Mouse (Mus musculus) neural tube, embryonic 11.5 days (tissue): ENCODE measurements at regions not wholly inside any gene's neighbourhood (a gene's known extent, or its start where the extent isn't known, plus 50 kb on each side); places are given as distances from the start of the nearest gene placed in this dataset.

Experiments
- ATAC-seq: fragments of 200-750 bp; cut with Nextera tagmentation; 2 replicates; pipeline ENCODE4 v1.8.0; 2017; ENCODE audit warnings: moderate number of reproducible peaks, mild to moderate bottlenecking, moderate TSS enrichment, moderate library complexity; ENCODE audit not compliant: insufficient read depth, low FRiP score, low TSS enrichment
- DNase-seq: peaks from one replicate; pipeline ENCODE4 v3.0.0-alpha.2; 2015; ENCODE audit warnings: low spot score
- H3K27ac ChIP-seq: fragments of 300-500 bp; sonication (generic); 2 replicates; pipeline ENCODE4 v1.5.1; 2014; ENCODE audit warnings: low read depth, mild to moderate bottlenecking, low read length
- H3K27me3 ChIP-seq: fragments of 300-500 bp; sonication (generic); 2 replicates; pipeline ENCODE4 v1.6.1; 2014; ENCODE audit warnings: mild to moderate bottlenecking, low read length, mixed read lengths; ENCODE audit not compliant: control insufficient read depth, insufficient read depth
- H3K36me3 ChIP-seq: fragments of 300-500 bp; sonication (generic); 2 replicates; pipeline ENCODE4 v1.6.1; 2014; ENCODE audit warnings: mild to moderate bottlenecking, low read length, moderate library complexity, mixed read lengths; ENCODE audit not compliant: control insufficient read depth, insufficient read depth
- H3K4me1 ChIP-seq: fragments of 300-500 bp; sonication (generic); 2 replicates; pipeline ENCODE4 v1.6.1; 2014; ENCODE audit warnings: low read length, mixed read lengths; ENCODE audit not compliant: control insufficient read depth, insufficient read depth
- H3K4me2 ChIP-seq: fragments of 300-500 bp; sonication (generic); 2 replicates; pipeline ENCODE4 v1.6.1; 2014; ENCODE audit warnings: low read depth, mild to moderate bottlenecking, moderate library complexity
- H3K4me3 ChIP-seq: fragments of 300-500 bp; sonication (generic); 2 replicates; pipeline ENCODE4 v1.5.1; 2014; ENCODE audit warnings: low read depth, low read length
- H3K9ac ChIP-seq: fragments of 300-500 bp; sonication (generic); 2 replicates; pipeline ENCODE4 v1.6.1; 2014; ENCODE audit warnings: mild to moderate bottlenecking, low read length
- H3K9me3 ChIP-seq: fragments of 300-500 bp; sonication (generic); 2 replicates; pipeline ENCODE4 v1.6.1; 2016; ENCODE audit warnings: low read length; ENCODE audit not compliant: control insufficient read depth
- WGBS: fragments of 180-500 bp; shearing (Covaris S2); extraction: QIAGEN DNeasy Blood & Tissue Kit; methylation state at CpG from one replicate; pipeline ENCODE4 v1.1.7; 2014; 5-methylcytosine and 5-hydroxymethylcytosine counted together

GRCm38 (mm10) chr12:92302951-92303591, 454.1 kb upstream of the Sel1l start:
- DNase-seq (peak; percentile 79), ATAC-seq (peak; percentile 71; the same call in 1 of the 2 replicates)
- Histone ChIP-seq H3K36me3 (no peaks in the 10 kb centered on the region), H3K4me1 (no peaks in the 10 kb centered on the region), H3K4me3 (no peak overlapping the region), H3K27ac (no peak overlapping the region), H3K27me3 (no peaks in the 10 kb centered on the region), H3K9ac (no peak overlapping the region), H3K9me3 (no peaks in the 10 kb centered on the region), H3K4me2 (no peak overlapping the region)
- 32% methylated on average over 14 of the region's 14 CpGs for WGBS

- Histone ChIP-seq H3K27ac (no peak overlapping the region), H3K36me3 (no peaks in the 10 kb centered on the region), H3K9me3 (no peaks in the 10 kb centered on the region), H3K4me3 (no peak overlapping the region), H3K9ac (no peak overlapping the region), H3K27me3 (no peaks in the 10 kb centered on the region), H3K4me2 (no peak overlapping the region), H3K4me1 (peaks cover 3% of the 10 kb centered on the region; the same call in 1 of the 2 replicates)
- 89% methylated on average over 4 of the region's 4 CpGs for WGBS
- no peak for DNase-seq
- no peak for ATAC-seq
These were observed 445.9 kb upstream of the Sel1l start for GRCm38 (mm10) chr12:92294887-92295286.

- peaks cover 3% of the 10 kb centered on the region; the same call in 1 of the 2 replicates for H3K4me1 ChIP-seq
- H3K9me3 ChIP-seq: no peaks in the 10 kb centered on the region
- H3K9ac ChIP-seq: no peak overlapping the region
- DNase-seq (no peak), ATAC-seq (0 out of 2 replicates have a peak, but pooled peaks have one; percentile 3)
- no peaks in the 10 kb centered on the region for H3K27me3 ChIP-seq
- H3K4me3 ChIP-seq: no peak overlapping the region
- H3K4me2 ChIP-seq: no peak overlapping the region
- H3K36me3 ChIP-seq: no peaks in the 10 kb centered on the region
- peak overlapping the region; percentile 65 for H3K27ac ChIP-seq
These were observed 444.4 kb upstream of the Sel1l start for GRCm38 (mm10) chr12:92293341-92293720.

GRCm38 (mm10) chr12:92292460-92293340, 443.7 kb upstream of the Sel1l start:
- H3K27ac ChIP-seq: peak overlapping the region; percentile 65
- H3K4me3 ChIP-seq: no peak overlapping the region
- 22% methylated on average over 11 of the region's 11 CpGs for WGBS

GRCm38 (mm10) chr12:92291490-92291889, 442.5 kb upstream of the Sel1l start:
- Histone ChIP-seq H3K4me3 (no peak overlapping the region), H3K9ac (no peak overlapping the region), H3K4me2 (no peak overlapping the region), H3K27me3 (no peaks in the 10 kb centered on the region), H3K27ac (no peak overlapping the region), H3K36me3 (no peaks in the 10 kb centered on the region), H3K9me3 (no peaks in the 10 kb centered on the region), H3K4me1 (peaks cover 3% of the 10 kb centered on the region; the same call in 1 of the 2 replicates)
- ATAC-seq (no peak), DNase-seq (no peak)
- 89% methylated on average over 1 of the region's 1 CpGs for WGBS

More at GRCm38 (mm10) chr12:92292460-92293340, 443.7 kb upstream of the Sel1l start:
- Histone ChIP-seq H3K4me2 (0 out of 2 replicates have a peak overlapping the region, but pooled peaks have one; percentile 12), H3K36me3 (no peaks in the 10 kb centered on the region), H3K4me1 (peaks cover 3% of the 10 kb centered on the region; the same call in 1 of the 2 replicates), H3K9me3 (no peaks in the 10 kb centered on the region), H3K9ac (peak overlapping the region; percentile 41; the same call in 1 of the 2 replicates), H3K27me3 (no peaks in the 10 kb centered on the region)
- ATAC-seq (peak; percentile 72), DNase-seq (peak; percentile 61)

- Histone ChIP-seq H3K4me3 (no peak overlapping the region), H3K4me1 (no peaks in the 10 kb centered on the region), H3K9me3 (no peaks in the 10 kb centered on the region), H3K4me2 (no peak overlapping the region), H3K27me3 (no peaks in the 10 kb centered on the region), H3K9ac (no peak overlapping the region), H3K36me3 (no peaks in the 10 kb centered on the region), H3K27ac (no peak overlapping the region)
- DNase-seq: no peak
- ATAC-seq: no peak
- WGBS: 91% methylated on average over 5 of the region's 5 CpGs
These were observed 436.6 kb upstream of the Sel1l start for GRCm38 (mm10) chr12:92285511-92285910.

GRCm38 (mm10) chr12:92280470-92280869, 431.5 kb upstream of the Sel1l start:
- Histone ChIP-seq H3K27me3 (no peaks in the 10 kb centered on the region), H3K4me3 (no peak overlapping the region), H3K27ac (no peak overlapping the region), H3K4me1 (no peaks in the 10 kb centered on the region), H3K4me2 (no peak overlapping the region), H3K9ac (no peak overlapping the region), H3K9me3 (no peaks in the 10 kb centered on the region), H3K36me3 (no peaks in the 10 kb centered on the region)
- no peak for ATAC-seq
- DNase-seq: no peak
- 61% methylated on average over 1 of the region's 1 CpGs for WGBS

GRCm38 (mm10) chr12:92251962-92252361, 403.0 kb upstream of the Sel1l start:
- ATAC-seq: no peak
- WGBS: 47% methylated on average over 4 of the region's 4 CpGs
- DNase-seq: no peak

More at GRCm38 (mm10) chr12:92251962-92252361, 403.0 kb upstream of the Sel1l start:
- H3K36me3 ChIP-seq: no peaks in the 10 kb centered on the region
- no peak overlapping the region for H3K4me2 ChIP-seq
- H3K27ac ChIP-seq: no peak overlapping the region
- H3K9me3 ChIP-seq: no peaks in the 10 kb centered on the region
- no peaks in the 10 kb centered on the region for H3K27me3 ChIP-seq
- no peak overlapping the region for H3K9ac ChIP-seq
- H3K4me1 ChIP-seq: no peaks in the 10 kb centered on the region
- H3K4me3 ChIP-seq: no peak overlapping the region
